Mouse (Mus musculus) neural tube, embryonic 14.5 days (tissue): ENCODE measurements at regions not wholly inside any gene's neighbourhood (a gene's known extent, or its start where the extent isn't known, plus 50 kb on each side); places are given as distances from the start of the nearest gene placed in this dataset.

Experiments
- ATAC-seq: fragments of 200-750 bp; cut with Nextera tagmentation; 2 replicates; pipeline ENCODE4 v1.8.0; 2017; ENCODE audit warnings: low read depth, mild to moderate bottlenecking, moderate TSS enrichment, moderate library complexity
- H3K27ac ChIP-seq: fragments of 300-500 bp; sonication (generic); 2 replicates; pipeline ENCODE4 v1.5.1; 2014; ENCODE audit warnings: low read depth, mild to moderate bottlenecking, control low read depth, low read length, moderate library complexity, mixed read lengths
- H3K27me3 ChIP-seq: fragments of 300-500 bp; sonication (generic); 2 replicates; pipeline ENCODE4 v1.6.1; 2014; ENCODE audit warnings: low read length; ENCODE audit not compliant: control insufficient read depth, insufficient read depth
- H3K36me3 ChIP-seq: fragments of 300-500 bp; sonication (generic); 2 replicates; pipeline ENCODE4 v1.6.1; 2014; ENCODE audit warnings: low read length, mixed read lengths; ENCODE audit not compliant: control insufficient read depth, insufficient read depth
- H3K4me1 ChIP-seq: fragments of 300-500 bp; sonication (generic); 2 replicates; pipeline ENCODE4 v1.6.1; 2014; ENCODE audit warnings: low read length; ENCODE audit not compliant: control insufficient read depth, insufficient read depth
- H3K4me2 ChIP-seq: fragments of 300-500 bp; sonication (generic); 2 replicates; pipeline ENCODE4 v1.6.1; 2014; ENCODE audit warnings: mild to moderate bottlenecking, low read depth, low read length, control low read depth
- H3K4me3 ChIP-seq: fragments of 300-500 bp; sonication (generic); 2 replicates; pipeline ENCODE4 v1.5.1; 2014; ENCODE audit warnings: low read depth, low read length, control low read depth, mixed read lengths
- H3K9ac ChIP-seq: fragments of 300-500 bp; sonication (generic); replicated peaks from 2 replicates; pipeline ENCODE4 v1.6.1; 2014; ENCODE audit warnings: low read depth, mild to moderate bottlenecking, control low read depth, low read length, mixed read lengths
- H3K9me3 ChIP-seq: fragments of 300-500 bp; sonication (generic); 2 replicates; pipeline ENCODE4 v1.6.1; 2016; ENCODE audit warnings: low read length; ENCODE audit not compliant: control insufficient read depth
- WGBS: fragments of 180-500 bp; shearing (Covaris S2); extraction: QIAGEN DNeasy Blood & Tissue Kit; methylation state at CpG from one replicate; pipeline ENCODE4 v1.1.7; 2014; 5-methylcytosine and 5-hydroxymethylcytosine counted together

DNA sequence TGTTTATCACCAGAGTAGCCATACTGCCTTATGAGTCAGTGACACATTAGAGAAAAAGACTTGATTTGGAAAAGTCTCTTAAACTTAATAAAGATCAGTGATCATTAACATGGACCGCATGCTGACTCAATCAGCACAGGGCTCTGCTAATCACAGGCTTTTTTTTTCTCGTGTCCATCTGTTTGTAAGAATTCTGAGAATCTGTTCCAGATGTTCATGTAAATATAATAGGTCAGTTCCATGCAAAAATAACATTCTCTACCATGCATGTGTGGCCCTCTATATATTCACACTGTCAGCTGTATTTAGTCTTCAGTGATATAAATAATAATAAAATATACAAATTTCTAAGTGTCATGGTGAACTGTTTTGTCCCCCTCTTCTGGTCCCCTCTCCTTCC, 316.1 kb downstream of the Lrriq3 start:
- H3K27me3 ChIP-seq: no peaks in the 10 kb centered on the region
- H3K9me3 ChIP-seq: no peaks in the 10 kb centered on the region
- H3K27ac ChIP-seq: no peak overlapping the region
- H3K36me3 ChIP-seq: no peaks in the 10 kb centered on the region
- H3K9ac ChIP-seq: no peak overlapping the region
- WGBS: 84% methylated on average over 2 of the region's 2 CpGs
- H3K4me3 ChIP-seq: no peak overlapping the region
- no peak overlapping the region for H3K4me2 ChIP-seq
- no peak for ATAC-seq
- H3K4me1 ChIP-seq: no peaks in the 10 kb centered on the region

DNA sequence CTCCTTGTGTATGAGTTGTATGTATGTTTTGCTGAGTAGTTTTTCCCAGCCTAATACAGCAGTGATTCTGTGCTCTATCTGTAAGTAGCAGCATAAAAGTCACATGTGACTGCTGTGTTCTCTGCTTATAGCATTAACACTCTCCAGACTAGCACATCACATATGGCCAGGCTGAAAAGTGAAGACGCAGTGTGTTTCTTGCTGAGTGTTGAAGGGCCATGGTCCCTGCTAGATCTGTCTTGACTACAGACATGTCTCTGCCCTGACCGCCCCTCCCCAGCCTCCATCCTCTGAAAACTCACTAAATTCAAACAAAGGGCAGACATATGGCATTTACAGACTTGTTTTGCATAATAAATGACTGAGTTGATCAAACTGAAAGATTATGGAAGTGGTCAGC, 316.6 kb downstream of the Lrriq3 start:
- no peak overlapping the region for H3K4me2 ChIP-seq
- H3K9me3 ChIP-seq: no peaks in the 10 kb centered on the region
- H3K27me3 ChIP-seq: no peaks in the 10 kb centered on the region
- H3K9ac ChIP-seq: no peak overlapping the region
- 80% methylated on average over 2 of the region's 2 CpGs for WGBS
- no peaks in the 10 kb centered on the region for H3K4me1 ChIP-seq
- ATAC-seq: no peak
- no peaks in the 10 kb centered on the region for H3K36me3 ChIP-seq
- no peak overlapping the region for H3K27ac ChIP-seq
- H3K4me3 ChIP-seq: no peak overlapping the region

DNA sequence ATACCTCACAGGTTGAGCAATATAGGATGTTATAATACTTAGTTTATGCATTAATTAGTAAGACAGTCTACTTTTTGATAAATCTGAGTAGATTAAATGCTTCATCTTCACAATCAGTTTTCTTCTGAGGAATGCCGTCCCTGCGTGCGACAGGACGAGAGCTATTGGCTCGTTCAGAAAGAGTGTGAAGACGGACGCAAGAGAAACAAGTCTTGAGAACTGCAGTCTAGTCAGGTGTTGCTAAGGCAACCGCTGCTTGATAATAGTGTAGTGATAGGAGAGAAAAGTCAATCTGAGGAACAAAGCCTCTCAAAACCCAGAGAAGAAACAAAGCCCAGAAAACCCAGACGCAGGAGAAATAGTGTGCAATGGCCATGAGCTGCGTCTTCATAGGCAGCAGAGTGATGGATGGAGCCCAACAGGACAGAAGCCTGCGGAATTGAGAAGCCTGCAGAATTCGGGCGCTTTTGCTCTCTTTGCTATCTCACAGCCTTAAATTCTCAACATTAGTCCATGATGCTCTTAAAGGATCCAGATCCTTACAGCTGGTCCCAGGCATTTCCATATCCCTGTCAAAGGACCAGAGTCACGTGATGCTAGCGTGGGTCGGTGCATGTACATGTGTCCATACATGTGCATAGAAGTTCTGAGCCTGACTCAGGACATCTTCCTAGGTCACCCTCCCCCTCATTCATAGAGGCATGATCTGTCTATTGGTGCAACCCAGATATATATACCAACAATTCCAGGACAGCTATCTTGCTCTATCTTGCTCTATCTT, 366.7 kb downstream of the Lrriq3 start:
- Histone ChIP-seq H3K4me3 (no peak overlapping the region), H3K9me3 (no peaks in the 10 kb centered on the region), H3K4me2 (no peak overlapping the region), H3K4me1 (no peaks in the 10 kb centered on the region), H3K9ac (no peak overlapping the region), H3K27ac (no peak overlapping the region), H3K36me3 (no peaks in the 10 kb centered on the region), H3K27me3 (no peaks in the 10 kb centered on the region)
- 0 out of 2 replicates have a peak, but pooled peaks have one; percentile 34 for ATAC-seq
- 69% methylated on average over 16 of the region's 16 CpGs for WGBS

DNA sequence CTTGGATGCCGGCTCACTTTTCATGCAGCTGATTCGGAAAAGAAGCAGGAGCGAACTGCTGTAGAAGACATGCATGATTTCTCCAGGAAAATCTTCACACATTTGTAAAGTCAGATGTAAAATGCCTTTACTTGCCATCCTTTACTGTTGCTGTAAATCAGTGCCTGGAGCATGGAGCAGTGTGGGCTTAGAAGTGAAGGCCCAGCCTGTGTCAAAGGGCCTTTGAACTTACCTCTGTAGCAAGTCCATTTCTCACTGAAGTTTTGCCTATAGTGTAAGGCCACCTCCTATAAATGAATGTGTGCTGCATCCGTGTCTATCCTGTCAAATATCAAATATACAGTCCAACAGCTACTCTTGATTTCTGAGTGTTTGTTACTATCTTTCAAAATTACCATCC, 368.9 kb downstream of the Lrriq3 start:
- no peak for ATAC-seq
- H3K36me3 ChIP-seq: no peaks in the 10 kb centered on the region
- WGBS: 81% methylated on average over 4 of the region's 4 CpGs
- H3K4me3 ChIP-seq: no peak overlapping the region
- no peak overlapping the region for H3K9ac ChIP-seq
- no peaks in the 10 kb centered on the region for H3K4me1 ChIP-seq
- no peaks in the 10 kb centered on the region for H3K27me3 ChIP-seq
- H3K9me3 ChIP-seq: no peaks in the 10 kb centered on the region
- H3K27ac ChIP-seq: no peak overlapping the region
- no peak overlapping the region for H3K4me2 ChIP-seq

DNA sequence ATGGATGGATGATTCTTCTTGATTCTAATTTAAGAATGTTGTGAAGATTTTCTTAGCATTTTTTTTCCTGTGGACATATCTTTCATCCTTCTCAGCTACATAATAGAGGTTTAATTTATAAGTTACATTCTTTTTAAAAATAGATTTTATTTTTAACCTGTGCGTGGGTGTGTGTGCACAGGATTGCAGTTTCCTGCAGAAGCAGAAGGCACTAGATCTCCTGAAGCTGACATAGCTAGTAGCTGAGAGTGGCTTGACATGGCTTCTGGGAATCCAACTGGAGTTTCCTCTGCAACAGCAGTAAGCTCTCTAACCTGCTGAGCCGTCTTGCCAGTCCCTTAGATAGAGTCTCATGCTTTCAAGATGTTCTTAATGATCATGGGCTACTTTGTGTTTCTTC, 377.5 kb downstream of the Lrriq3 start:
- Histone ChIP-seq H3K9me3 (no peaks in the 10 kb centered on the region), H3K27me3 (no peaks in the 10 kb centered on the region), H3K9ac (no peak overlapping the region), H3K4me2 (no peak overlapping the region), H3K27ac (no peak overlapping the region), H3K4me3 (no peak overlapping the region), H3K4me1 (no peaks in the 10 kb centered on the region), H3K36me3 (no peaks in the 10 kb centered on the region)
- no peak for ATAC-seq
- WGBS: 84% methylated on average over 2 of the region's 2 CpGs

DNA sequence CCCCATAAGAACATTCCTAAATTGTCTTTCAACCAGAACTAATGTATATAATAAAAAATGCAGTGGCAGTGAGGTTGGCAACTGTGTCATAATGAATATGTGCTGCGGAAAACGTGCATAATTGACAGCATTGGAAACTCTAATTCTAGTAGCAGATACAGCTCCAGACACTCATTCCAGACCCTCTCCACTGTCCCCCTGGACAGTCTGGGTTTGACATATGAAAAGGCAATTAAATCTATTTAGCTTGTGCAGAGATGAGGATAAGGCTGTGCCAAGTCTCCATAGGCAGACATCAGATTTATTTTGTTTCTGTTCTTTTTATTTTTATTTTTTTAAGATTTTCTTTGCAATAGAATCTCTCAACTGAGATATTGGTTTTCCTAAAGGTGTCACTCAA, 392.3 kb downstream of the Lrriq3 start:
- ATAC-seq: no peak
- no peaks in the 10 kb centered on the region for H3K36me3 ChIP-seq
- H3K4me1 ChIP-seq: no peaks in the 10 kb centered on the region
- no peak overlapping the region for H3K4me3 ChIP-seq
- H3K27ac ChIP-seq: no peak overlapping the region
- 41% methylated on average over 2 of the region's 2 CpGs for WGBS
- H3K27me3 ChIP-seq: no peaks in the 10 kb centered on the region
- H3K4me2 ChIP-seq: no peak overlapping the region
- no peak overlapping the region for H3K9ac ChIP-seq
- no peaks in the 10 kb centered on the region for H3K9me3 ChIP-seq

DNA sequence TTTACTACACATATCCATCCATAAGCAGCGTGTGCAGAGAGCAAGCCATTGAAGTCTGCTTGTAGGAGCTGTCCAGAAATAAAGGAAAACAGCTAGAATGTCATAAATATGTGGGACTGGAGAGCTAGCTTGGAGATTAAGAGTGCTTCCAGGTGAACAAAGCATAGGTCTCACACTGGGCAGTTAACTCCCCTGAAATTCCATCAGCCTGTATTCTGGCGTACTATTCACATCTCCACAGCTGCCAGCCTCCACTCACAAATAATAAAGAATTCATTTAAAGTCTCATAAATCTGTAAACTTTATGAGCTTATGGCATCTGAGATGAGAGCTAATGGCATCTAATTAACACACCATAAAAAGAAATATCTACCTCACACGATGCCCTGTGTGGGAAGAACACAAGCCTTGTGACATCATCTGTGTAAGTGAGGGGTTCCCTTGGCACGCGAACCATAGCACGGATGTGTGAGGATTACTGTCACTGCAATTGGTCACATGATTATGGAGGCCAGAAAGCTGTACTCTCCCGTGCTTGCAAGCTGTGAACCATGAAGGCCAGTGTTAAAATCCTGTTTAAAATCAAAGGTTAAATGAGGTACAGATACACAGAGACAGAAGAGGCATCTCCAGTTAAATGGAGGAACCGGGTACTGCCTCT, 394.8 kb downstream of the Lrriq3 start:
- Histone ChIP-seq H3K9me3 (no peaks in the 10 kb centered on the region), H3K4me2 (no peak overlapping the region), H3K4me1 (no peaks in the 10 kb centered on the region), H3K27ac (no peak overlapping the region), H3K4me3 (no peak overlapping the region), H3K27me3 (no peaks in the 10 kb centered on the region), H3K36me3 (no peaks in the 10 kb centered on the region), H3K9ac (no peak overlapping the region)
- WGBS: 35% methylated on average over 8 of the region's 8 CpGs
- ATAC-seq: peak; percentile 93

DNA sequence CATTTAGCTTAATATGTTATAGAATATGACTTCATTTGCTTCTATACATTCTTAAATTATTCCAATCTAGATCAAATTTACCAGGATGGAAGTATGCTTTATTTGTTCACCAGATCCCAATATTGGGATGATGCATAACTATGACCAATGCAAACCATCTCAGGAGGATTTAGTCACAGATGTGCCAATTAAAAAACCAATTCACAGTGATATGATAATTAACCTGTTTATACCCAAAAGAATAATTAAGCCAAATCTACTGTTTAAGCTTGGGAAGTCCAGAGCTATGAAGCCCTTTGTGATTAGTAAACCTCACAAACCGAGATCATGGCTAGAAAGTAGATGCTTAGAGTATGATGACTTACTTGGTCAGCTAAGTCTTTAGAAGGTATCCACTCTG, 397.4 kb downstream of the Lrriq3 start:
- H3K9ac ChIP-seq: no peak overlapping the region
- H3K4me1 ChIP-seq: no peaks in the 10 kb centered on the region
- no peak overlapping the region for H3K4me3 ChIP-seq
- no peaks in the 10 kb centered on the region for H3K9me3 ChIP-seq
- H3K4me2 ChIP-seq: no peak overlapping the region
- H3K36me3 ChIP-seq: no peaks in the 10 kb centered on the region
- no peak for ATAC-seq
- WGBS: 43% methylated on average over 1 of the region's 1 CpGs
- no peak overlapping the region for H3K27ac ChIP-seq
- H3K27me3 ChIP-seq: no peaks in the 10 kb centered on the region

DNA sequence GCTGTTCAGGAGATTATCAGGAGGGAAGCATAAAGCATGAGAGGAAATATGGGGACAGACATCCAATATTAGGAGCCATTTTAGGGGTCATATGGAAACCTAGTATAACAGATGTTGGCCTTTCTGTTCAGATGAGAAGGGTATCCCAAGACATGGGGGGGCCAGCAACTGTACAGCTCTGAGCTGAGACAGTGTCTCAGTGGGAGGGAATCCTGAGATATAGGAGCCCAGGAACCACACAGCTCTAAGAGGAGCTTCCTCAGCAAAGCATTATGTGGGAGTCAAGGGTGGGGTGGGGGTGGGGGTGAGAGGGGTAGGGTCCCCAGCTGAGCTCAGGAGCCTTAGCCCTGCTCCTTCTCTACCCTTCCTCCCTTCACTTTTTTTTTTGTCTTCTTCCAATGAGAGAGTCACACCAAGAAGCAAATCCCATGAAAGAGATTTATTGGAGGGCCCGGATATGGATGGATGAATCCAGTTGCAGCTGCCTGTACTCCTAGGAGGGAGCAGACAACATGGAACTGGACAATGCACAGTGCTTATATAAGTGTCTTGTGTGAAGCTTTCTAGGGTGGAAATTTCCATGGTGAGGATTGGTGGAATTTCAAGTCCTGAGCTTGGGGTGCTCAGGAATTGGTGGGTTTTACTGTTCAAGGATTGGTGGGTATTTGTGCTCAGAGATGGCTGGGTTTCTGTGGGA, 417.1 kb downstream of the Lrriq3 start:
- ATAC-seq: no peak
- Histone ChIP-seq H3K9ac (no peak overlapping the region), H3K4me3 (no peak overlapping the region), H3K4me2 (no peak overlapping the region), H3K9me3 (no peaks in the 10 kb centered on the region), H3K27ac (no peak overlapping the region), H3K4me1 (no peaks in the 10 kb centered on the region), H3K27me3 (no peaks in the 10 kb centered on the region), H3K36me3 (no peaks in the 10 kb centered on the region)
- 100% methylated on average over 1 of the region's 1 CpGs for WGBS
